Mouse (Mus musculus) G1E-ER4 (cell line): ENCODE measurements around the gene Ccdc107. TPM values are rescaled to one million over a fixed set of nuclear protein-coding genes. Genes with fewer than 3 reads are reported as not detected.

ENCODE experiments used
- GATA1 ChIP-seq: IDR thresholded peaks from one replicate; pipeline ENCODE4 v1.8.0; 2012; ENCODE audit warnings: low read length, inconsistent platforms
- polyA plus RNA-seq: library from polyadenylated mRNA; stranded (reverse); fragments of >175 nt; gene quantifications from 2 replicates; pipeline ENCODE4 v1.2.3, GENCODE M21; 2012

Ccdc107 gene
- polyA plus RNA-seq, 1 experiment, result 82.1 TPM

GRCm38 (mm10) chr4:43499407-43500333, 7.0 kb downstream of the Ccdc107 start, which contains the start of gene Arhgef39:
Gene Arhgef39, minus strand, starts transcription at chr4:43499695.
- no peak for TF ChIP-seq GATA1

GRCm38 (mm10) chr4:43503041-43503440, 10.3 kb downstream of the Ccdc107 start:
- no peak for TF ChIP-seq GATA1

- TF ChIP-seq GATA1, result no peak
Measured at GRCm38 (mm10) chr4:43503506-43503905, 10.8 kb downstream of the Ccdc107 start.

- no peak for TF ChIP-seq GATA1
Measured at GRCm38 (mm10) chr4:43504269-43504668, 11.6 kb downstream of the Ccdc107 start.

- no peak for TF ChIP-seq GATA1
Measured at GRCm38 (mm10) chr4:43506074-43506473, 13.4 kb downstream of the Ccdc107 start.

GRCm38 (mm10) chr4:43506536-43507185, 14.0 kb downstream of the Ccdc107 start, which contains the start of gene Car9:
Gene Car9, plus strand, starts transcription at chr4:43506966.
- TF ChIP-seq GATA1, result no peak

- no peak for TF ChIP-seq GATA1
Measured at GRCm38 (mm10) chr4:43507938-43508665, 15.4 kb downstream of the Ccdc107 start.

GRCm38 (mm10) chr4:43508666-43508997, 15.9 kb downstream of the Ccdc107 start:
- TF ChIP-seq GATA1, result no peak

GRCm38 (mm10) chr4:43509109-43509508, 16.4 kb downstream of the Ccdc107 start:
- no peak for TF ChIP-seq GATA1

- TF ChIP-seq GATA1, result no peak
Measured at GRCm38 (mm10) chr4:43511675-43512454, 19.2 kb downstream of the Ccdc107 start.

- TF ChIP-seq GATA1, result no peak
Measured at GRCm38 (mm10) chr4:43512653-43513052, 20.0 kb downstream of the Ccdc107 start.

- no peak for TF ChIP-seq GATA1
Measured at GRCm38 (mm10) chr4:43513300-43513699, 20.6 kb downstream of the Ccdc107 start.

GRCm38 (mm10) chr4:43513791-43514190, 21.1 kb downstream of the Ccdc107 start:
- TF ChIP-seq GATA1, result no peak

- TF ChIP-seq GATA1, result no peak
Measured at GRCm38 (mm10) chr4:43515764-43516708, 23.3 kb downstream of the Ccdc107 start.
